Mouse (Mus musculus) forebrain, embryonic 11.5 days (tissue): ENCODE data around the gene Prr19. TPM values are rescaled to one million over a fixed set of nuclear protein-coding genes. Genes with fewer than 3 reads are reported as not detected.
"Not testable (repeated sequence)": the region's sequence is repeated elsewhere in the genome, so short reads cannot be mapped to it uniquely, and the experiment has no call there.

ENCODE experiments used
- ATAC-seq: fragments of 200-750 bp; cut with Nextera tagmentation; replicated peaks from 2 replicates; pipeline ENCODE4 v1.8.0; 2017; ENCODE audit warnings: moderate TSS enrichment; ENCODE audit not compliant: low FRiP score
- DNase-seq: peaks from one replicate; pipeline ENCODE4 v3.0.0-alpha.2; 2017; ENCODE audit warnings: low spot score
- H3K27ac ChIP-seq: fragments of 300-500 bp; sonication (generic); 2 replicates; pipeline ENCODE4 v1.5.1; 2014; ENCODE audit warnings: low read depth, low read length
- H3K27me3 ChIP-seq: fragments of 300-500 bp; sonication (generic); 2 replicates; pipeline ENCODE4 v1.6.1; 2014; ENCODE audit warnings: mild to moderate bottlenecking, low read length, mixed read lengths; ENCODE audit not compliant: control insufficient read depth, insufficient read depth
- H3K36me3 ChIP-seq: fragments of 300-500 bp; sonication (generic); 2 replicates; pipeline ENCODE4 v1.6.1; 2014; ENCODE audit warnings: mild to moderate bottlenecking, low read length, moderate library complexity, mixed read lengths; ENCODE audit not compliant: control insufficient read depth, insufficient read depth
- H3K4me1 ChIP-seq: fragments of 300-500 bp; sonication (generic); replicated peaks from 2 replicates; pipeline ENCODE4 v1.6.1; 2014; ENCODE audit warnings: low read length, mixed read lengths; ENCODE audit not compliant: control insufficient read depth, insufficient read depth
- H3K4me2 ChIP-seq: fragments of 300-500 bp; sonication (generic); 2 replicates; pipeline ENCODE4 v1.6.1; 2014; ENCODE audit warnings: low read depth, mild to moderate bottlenecking, low read length, moderate library complexity, mixed read lengths; ENCODE audit not compliant: severe bottlenecking
- H3K4me3 ChIP-seq: fragments of 300-500 bp; sonication (generic); 2 replicates; pipeline ENCODE4 v1.5.1; 2014; ENCODE audit warnings: low read depth, low read length
- H3K9ac ChIP-seq: fragments of 300-500 bp; sonication (generic); 2 replicates; pipeline ENCODE4 v1.6.1; 2014; ENCODE audit warnings: low read length
- H3K9me3 ChIP-seq: fragments of 300-500 bp; sonication (generic); 2 replicates; pipeline ENCODE4 v1.6.1; 2016; ENCODE audit warnings: low read length, mixed read lengths; ENCODE audit not compliant: control insufficient read depth
- WGBS: fragments of 180-500 bp; shearing (Covaris S2); extraction: QIAGEN DNeasy Blood & Tissue Kit; methylation state at CpG from one replicate; pipeline ENCODE4 v1.1.7; 2014; 5-methylcytosine and 5-hydroxymethylcytosine counted together
- polyA plus RNA-seq: library from polyadenylated mRNA; unstranded; fragments of >200 nt; fragmentation: Nextera tagmentation; extraction: Ambion mirVana; gene quantifications from 2 replicates; pipeline ENCODE4 v1.2.1, GENCODE M21; 2014

Gene Prr19
- polyA plus RNA-seq = 1.1 and 1.7 TPM in 2 replicates

DNA sequence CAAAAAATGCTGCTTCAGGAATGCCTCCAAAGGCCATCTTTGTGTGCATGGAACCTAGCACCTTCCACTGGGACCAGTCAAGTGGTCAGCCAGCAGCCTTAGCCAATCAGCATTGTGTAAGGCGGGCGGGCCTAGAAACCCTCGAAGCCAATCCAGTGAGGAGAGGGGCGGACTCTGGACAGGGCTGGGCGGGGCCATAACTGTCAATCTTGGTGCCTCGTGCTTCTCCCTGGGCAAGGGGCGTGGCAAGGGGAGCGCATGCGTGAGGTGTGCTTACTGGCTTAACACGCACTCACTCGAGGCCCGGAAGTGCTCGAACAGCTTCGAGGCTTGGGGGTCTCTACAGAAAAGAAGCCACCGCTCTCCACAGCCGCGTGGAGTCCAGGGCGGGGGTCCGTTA lies at the start of gene Prr19:
Gene Prr19 (plus strand): TSS at position 349 of the 400 bp plus-strand sequence.
- Histone ChIP-seq H3K4me3 (no peak within 1 kb of the TSS), H3K4me1 (peaks cover 9% of the 10 kb centered on the region; the same call in 1 of the 2 replicates), H3K36me3 (no peaks in the 10 kb centered on the region; the same call in 1 of the 2 replicates), H3K9me3 (no peaks in the 10 kb centered on the region), H3K27me3 (no peaks in the 10 kb centered on the region), H3K4me2 (no peak within 1 kb of the TSS), H3K27ac (no peak within 1 kb of the TSS), H3K9ac (no peak within 1 kb of the TSS)
- DNase-seq (peak; percentile 82), ATAC-seq (peak; percentile 57; the same call in 1 of the 2 replicates)
- 53% methylated on average over 19 of the region's 19 CpGs for WGBS

DNA sequence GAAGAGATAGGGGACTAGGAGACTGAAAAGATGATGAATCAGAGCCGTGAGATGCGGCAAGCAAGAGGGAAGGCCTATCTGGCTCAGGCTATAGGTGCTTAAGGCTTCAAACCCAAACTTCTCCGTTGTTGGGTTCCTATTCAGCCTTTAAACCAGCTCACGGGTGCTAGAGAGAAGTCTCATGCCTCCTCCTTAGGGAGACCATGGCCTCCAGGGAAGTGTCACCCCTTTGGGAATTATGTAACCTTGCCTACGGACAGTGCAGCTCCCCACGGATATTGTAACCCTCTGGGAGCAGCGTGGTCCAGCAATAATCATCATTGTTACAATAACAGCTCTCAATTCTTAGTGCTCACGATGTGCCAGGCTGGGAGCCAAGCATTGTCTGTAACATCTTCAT lies 49.4 kb upstream of the Prr19 start:
- peak overlapping the region; percentile 93; the same call in 1 of the 2 replicates for H3K27ac ChIP-seq
- peaks cover 28% of the 10 kb centered on the region for H3K4me1 ChIP-seq
- peak; percentile 48 for DNase-seq
- H3K4me2 ChIP-seq = peak overlapping the region; percentile 76
- no peak for ATAC-seq
- peak overlapping the region; percentile 91 for H3K9ac ChIP-seq
- no peaks in the 10 kb centered on the region for H3K27me3 ChIP-seq
- WGBS = 21% methylated on average over 8 of the region's 8 CpGs
- no peaks in the 10 kb centered on the region for H3K36me3 ChIP-seq
- H3K4me3 ChIP-seq = peak overlapping the region; percentile 68
- H3K9me3 ChIP-seq = no peaks in the 10 kb centered on the region

DNA sequence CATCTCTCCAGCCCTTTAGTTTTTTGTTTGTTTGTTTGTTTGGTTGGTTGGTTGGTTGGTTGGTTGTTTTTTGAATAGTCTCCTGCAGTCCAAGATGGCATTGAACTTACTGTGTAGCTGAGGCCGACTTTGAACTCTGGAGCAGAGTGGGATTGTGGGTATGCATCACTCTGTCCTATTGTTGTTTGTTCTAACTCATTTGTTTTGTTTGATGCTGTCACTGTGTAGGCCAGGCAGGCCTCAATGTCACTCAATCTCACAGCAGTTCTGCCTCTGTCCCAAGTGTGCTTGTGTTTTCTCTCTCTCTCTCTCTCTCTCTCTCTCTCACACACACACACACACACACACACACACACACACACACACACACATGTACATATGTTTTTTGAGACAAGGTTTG lies 39.3 kb upstream of the Prr19 start:
- Histone ChIP-seq H3K27ac (no peak overlapping the region), H3K36me3 (no peaks in the 10 kb centered on the region), H3K4me3 (no peak overlapping the region), H3K4me1 (peaks cover 2% of the 10 kb centered on the region; the same call in 1 of the 2 replicates), H3K9ac (no peak overlapping the region), H3K9me3 (no peaks in the 10 kb centered on the region), H3K27me3 (no peaks in the 10 kb centered on the region), H3K4me2 (no peak overlapping the region)
- peak; percentile 30 for DNase-seq
- ATAC-seq = no peak
- 74% methylated on average over 1 of the region's 1 CpGs for WGBS

DNA sequence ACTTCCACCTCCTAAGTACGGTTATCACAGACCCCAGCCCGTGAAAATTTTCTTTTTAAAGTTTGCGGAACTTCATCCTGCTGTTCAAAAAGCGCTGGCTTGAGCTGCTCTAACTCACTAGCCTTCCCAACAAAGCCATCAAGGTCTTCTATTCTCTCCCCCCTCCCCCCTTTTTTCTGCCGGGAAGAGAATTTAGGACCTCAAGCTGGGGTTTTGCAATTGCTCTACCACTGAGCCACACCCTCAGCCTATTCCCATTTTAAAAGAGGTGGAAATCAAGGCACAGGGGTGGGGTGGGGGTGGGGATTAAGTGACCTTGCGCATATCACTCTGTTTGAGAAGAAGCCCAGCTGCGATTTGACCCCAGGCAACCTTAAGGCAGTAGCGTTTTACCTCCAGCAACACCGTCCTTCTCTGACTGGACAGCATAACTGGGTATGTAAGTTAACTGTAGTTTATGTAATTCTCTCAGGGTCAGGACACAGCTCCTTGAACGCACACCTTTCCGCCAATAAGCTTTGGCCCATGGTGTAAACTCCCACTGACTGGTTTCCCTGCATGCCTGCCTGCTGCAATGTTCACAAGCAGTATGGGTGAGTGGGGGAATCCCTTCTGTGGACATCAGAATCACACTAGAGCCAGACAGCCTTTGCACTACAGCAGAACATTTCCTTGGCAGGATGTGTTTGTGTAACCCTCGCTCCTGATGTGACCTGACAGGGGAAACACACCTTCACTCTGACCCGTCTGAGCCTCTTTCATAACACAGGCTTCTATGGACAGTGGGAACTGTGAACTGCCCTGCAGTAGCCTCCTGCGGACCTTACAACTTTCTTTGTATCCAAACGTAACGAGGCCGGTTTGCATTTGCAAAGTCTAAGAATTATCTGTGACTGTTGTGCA lies 37.0 kb upstream of the Prr19 start:
- no peak for ATAC-seq
- no peaks in the 10 kb centered on the region for H3K36me3 ChIP-seq
- H3K4me1 ChIP-seq = peaks cover 4% of the 10 kb centered on the region; the same call in 1 of the 2 replicates
- no peaks in the 10 kb centered on the region for H3K9me3 ChIP-seq
- no peak overlapping the region for H3K9ac ChIP-seq
- WGBS = 25% methylated on average over 17 of the region's 17 CpGs
- peak; percentile 41 for DNase-seq
- H3K27me3 ChIP-seq = no peaks in the 10 kb centered on the region
- no peak overlapping the region for H3K27ac ChIP-seq
- no peak overlapping the region for H3K4me3 ChIP-seq
- H3K4me2 ChIP-seq = no peak overlapping the region

DNA sequence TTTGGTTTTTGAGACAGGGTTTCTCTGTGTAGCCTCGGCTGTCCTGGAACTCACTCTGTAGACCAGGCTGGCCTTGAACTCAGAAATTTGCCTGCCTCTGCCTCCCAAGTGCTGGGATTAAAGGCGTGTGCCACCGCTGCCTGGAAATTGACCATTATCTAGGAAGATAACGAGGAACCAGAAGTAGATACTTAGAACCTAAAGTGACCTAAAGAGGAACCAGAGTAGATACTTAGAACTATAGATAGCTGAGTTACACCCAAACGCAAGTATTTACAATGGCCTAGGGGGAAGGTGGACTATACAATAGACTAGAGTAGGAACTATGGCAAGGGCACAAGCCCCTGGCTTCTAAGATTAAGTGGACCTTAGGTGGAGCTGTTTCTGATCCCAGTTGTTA lies 35.5 kb upstream of the Prr19 start:
- H3K36me3 ChIP-seq, H3K27ac ChIP-seq, H3K9ac ChIP-seq, ATAC-seq, H3K27me3 ChIP-seq, H3K4me3 ChIP-seq, DNase-seq, H3K4me2 ChIP-seq, H3K4me1 ChIP-seq, H3K9me3 ChIP-seq: not testable (repeated sequence)
- 90% methylated on average over 5 of the region's 5 CpGs for WGBS

DNA sequence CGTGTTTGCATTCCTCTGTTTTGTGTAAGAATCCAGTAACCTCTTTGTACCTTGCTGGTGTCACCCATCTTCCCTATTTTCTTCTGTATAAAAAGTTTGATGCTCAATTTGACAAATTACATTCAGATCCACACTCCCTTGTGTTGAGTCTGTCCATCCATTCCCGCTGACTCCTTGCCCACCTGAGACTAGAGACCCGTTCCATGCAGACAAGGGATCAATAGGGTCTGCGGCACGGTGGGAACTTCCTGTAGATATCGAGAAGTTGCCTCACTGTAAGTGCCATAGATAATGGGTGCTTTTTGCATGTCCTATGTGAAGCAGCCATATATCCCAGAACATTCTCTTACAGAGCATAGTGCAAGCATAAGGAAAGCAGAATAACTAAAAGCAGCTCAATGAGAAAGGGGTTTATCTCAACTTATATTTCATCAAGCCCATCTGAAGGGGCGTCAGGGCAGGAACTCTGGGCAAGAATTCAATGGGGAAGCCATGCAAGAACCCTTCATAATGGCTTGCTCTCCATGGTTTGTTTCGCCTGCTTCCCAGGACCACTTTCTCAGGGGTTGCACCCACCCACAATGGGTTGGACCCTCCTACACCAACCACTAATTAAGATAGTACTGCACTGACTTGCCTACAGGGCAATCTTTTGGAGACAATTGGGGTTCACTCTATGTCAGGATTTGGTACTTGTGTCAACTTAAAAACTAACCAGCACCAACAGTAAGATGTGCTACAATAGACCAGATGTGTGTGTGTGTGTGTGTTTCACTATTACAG lies 34.8 kb upstream of the Prr19 start:
- Histone ChIP-seq H3K36me3 (no peaks in the 10 kb centered on the region; the same call in 1 of the 2 replicates), H3K9ac (no peak overlapping the region; the same call in 1 of the 2 replicates), H3K4me1 (peaks cover 9% of the 10 kb centered on the region; the same call in 1 of the 2 replicates), H3K4me2 (no peak overlapping the region), H3K9me3 (no peaks in the 10 kb centered on the region), H3K4me3 (peak overlapping the region; percentile 82; the same call in 1 of the 2 replicates), H3K27ac (no peak overlapping the region), H3K27me3 (no peaks in the 10 kb centered on the region)
- peak; percentile 28 for DNase-seq
- WGBS = 91% methylated on average over 8 of the region's 8 CpGs
- ATAC-seq = no peak

GRCm38 (mm10) chr7:25267301-25267750 lies 33.9 kb upstream of the Prr19 start, which contains the start of gene Cic:
Gene Cic (plus strand): TSS chr7:25267704.
- 0% methylated on average over 29 of the region's 29 CpGs for WGBS
- no peaks in the 10 kb centered on the region for H3K27me3 ChIP-seq
- peaks cover 9% of the 10 kb centered on the region; the same call in 1 of the 2 replicates for H3K4me1 ChIP-seq
- peak within 1 kb of the TSS; percentile 86 for H3K27ac ChIP-seq
- H3K4me3 ChIP-seq = peak within 1 kb of the TSS; percentile 82
- peak within 1 kb of the TSS; percentile 81 for H3K4me2 ChIP-seq
- no peaks in the 10 kb centered on the region; the same call in 1 of the 2 replicates for H3K36me3 ChIP-seq
- peak; percentile 86 for ATAC-seq
- peak within 1 kb of the TSS; percentile 77 for H3K9ac ChIP-seq
- no peaks in the 10 kb centered on the region for H3K9me3 ChIP-seq
- DNase-seq = peak; percentile 98
